In genomic region chr2:104854836-104855235, GRCm38 (mm10) we compare ENCODE assay signal across 25 mouse cellular contexts. TPM values are rescaled to one million over a fixed set of nuclear protein-coding genes. Genes with fewer than 3 reads are reported as not detected.
"Had no signal": no experiment of that assay in that cellular context is flagged by ENCODE, and none has a peak within 500 bp of the region (broad histone marks: within the 10 kb centered on the region; RNA-seq: fewer than 3 reads in every experiment).

No protein-coding gene starts in this region.

- H3K9ac ChIP-seq: heart, embryonic 13.5 days; heart, embryonic 15.5 days; hindbrain, embryonic 12.5 days; hindbrain, embryonic 14.5 days; intestine, embryonic 15.5 days; limb, embryonic 12.5 days had no signal

- H3K36me3 ChIP-seq: heart, embryonic 13.5 days; heart, embryonic 15.5 days; hindbrain, embryonic 12.5 days; intestine, embryonic 15.5 days; limb, embryonic 10.5 days; limb, embryonic 12.5 days had no signal

- H3K27me3 ChIP-seq: intestine, embryonic 15.5 days had no signal

- DNase-seq: gastrocnemius, postnatal 25 days; heart, adult 2 months; heart, postnatal 14 days; heart, postnatal 36 days; kidney, adult 18-20 months; kidney, adult 8-10 months; kidney, postnatal 10 days; kidney, postnatal 25 days; kidney, postnatal 4 days; liver had no signal

- H3K4me1 ChIP-seq: heart, embryonic 15.5 days; hindbrain, embryonic 12.5 days; limb, embryonic 12.5 days had no signal

- H3K27ac ChIP-seq: heart, adult 2 months; heart, embryonic 13.5 days; heart, embryonic 15.5 days; hindbrain, embryonic 12.5 days; hindbrain, embryonic 14.5 days; intestine, embryonic 15.5 days; layer of hippocampus, adult 2 months; left cerebral cortex, adult 2 months; limb, embryonic 10.5 days; limb, embryonic 12.5 days had no signal

- H3K4me3 ChIP-seq: heart, adult 2 months; heart, embryonic 13.5 days; heart, embryonic 15.5 days; hindbrain, embryonic 12.5 days; intestine, embryonic 15.5 days; layer of hippocampus, adult 2 months; left cerebral cortex, adult 2 months; limb, embryonic 10.5 days; limb, embryonic 12.5 days had no signal

- H3K4me2 ChIP-seq: heart, embryonic 11.5 days; heart, embryonic 13.5 days; heart, embryonic 15.5 days; hindbrain, embryonic 12.5 days; hindbrain, embryonic 14.5 days; intestine, embryonic 15.5 days; limb, embryonic 12.5 days; liver, embryonic 11.5 days had no signal

- ATAC-seq: hindbrain, embryonic 16.5 days; inflammation-experienced regulatory T-cells, adult 6 months; intestine, embryonic 15.5 days; intestine, postnatal 0 days had no signal

- H3K9me3 ChIP-seq: heart, embryonic 13.5 days; heart, embryonic 15.5 days; hindbrain, embryonic 12.5 days; intestine, embryonic 15.5 days; limb, embryonic 10.5 days; limb, embryonic 12.5 days had no signal

RNA-seq across cellular contexts. Expression of gene Ccdc73, which starts 12.8 kb away (rescaled TPM):
- total RNA-seq: left cerebral cortex, postnatal 14 days had no signal
